Mouse (Mus musculus) ES-E14 (cell line): ENCODE data around the gene Ube2g2. TPM values are rescaled to one million over a fixed set of nuclear protein-coding genes. Genes with fewer than 3 reads are reported as not detected.
A peak's percentile ranks its signal among the peaks of the same experiment; 100 is the strongest.

ENCODE experiments used
- DNase-seq: peaks from one replicate; pipeline ENCODE4 v3.0.0-alpha.2; 2013; ENCODE audit warnings: low read depth, low spot score
- H3K27ac ChIP-seq: 2 replicates; pipeline ENCODE4 v1.5.1; 2012; ENCODE audit warnings: low read depth, mild to moderate bottlenecking, low read length, moderate library complexity, mixed read lengths; ENCODE audit not compliant: poor library complexity, insufficient read depth, severe bottlenecking
- H3K36me3 ChIP-seq: 2 replicates; pipeline ENCODE4 v1.6.1; 2012; ENCODE audit warnings: mild to moderate bottlenecking, low read length, moderate library complexity, mixed read lengths; ENCODE audit not compliant: control insufficient read depth, poor library complexity, insufficient read depth, severe bottlenecking
- H3K4me1 ChIP-seq, 2 experiments: fragments of 150-350 bp in 1 of 2; sonication (generic) in 1 of 2; 2 replicates each; pipeline ENCODE4 v1.6.1; 2012; ENCODE audit warnings: low read length in 2 of 2, mild to moderate bottlenecking in 1 of 2, mixed read lengths in 1 of 2; ENCODE audit not compliant: control insufficient read depth in 2 of 2, insufficient read depth in 2 of 2, poor library complexity in 1 of 2
- H3K4me3 ChIP-seq, 2 experiments: fragments of 150-350 bp in 1 of 2; sonication (generic) in 1 of 2; 2 replicates each; pipeline ENCODE4 v1.5.1; 2012; ENCODE audit warnings: low read length in 2 of 2, low read depth in 1 of 2, mild to moderate bottlenecking in 1 of 2, mixed read lengths in 1 of 2; ENCODE audit not compliant: insufficient read depth in 1 of 2, poor library complexity in 1 of 2, severe bottlenecking in 1 of 2
- H3K9ac ChIP-seq: 2 replicates; pipeline ENCODE4 v1.6.1; 2012; ENCODE audit warnings: low read depth, mild to moderate bottlenecking, low read length, mixed read lengths; ENCODE audit not compliant: poor library complexity, insufficient read depth, severe bottlenecking
- H3K9me3 ChIP-seq: fragments of 150-350 bp; sonication (generic); 2 replicates; pipeline ENCODE4 v1.6.1; 2012; ENCODE audit warnings: low read depth, mild to moderate bottlenecking, low read length; ENCODE audit not compliant: control insufficient read depth, insufficient read depth
- CHD2 ChIP-seq: IDR thresholded peaks from 2 replicates; pipeline ENCODE4 v1.6.1; 2014; ENCODE audit warnings: mild to moderate bottlenecking, low read depth, low read length, inconsistent platforms
- HCFC1 ChIP-seq: IDR thresholded peaks from 2 replicates; pipeline ENCODE4 v1.6.1; 2012; ENCODE audit warnings: low read length, inconsistent platforms, borderline replicate concordance; ENCODE audit not compliant: insufficient read depth
- MAFK ChIP-seq: IDR thresholded peaks from 2 replicates; pipeline ENCODE4 v1.6.1; 2014; ENCODE audit warnings: mild to moderate bottlenecking, low read depth, low read length, inconsistent platforms; ENCODE audit not compliant: insufficient read depth
- ZC3H11A ChIP-seq: IDR thresholded peaks from 2 replicates; pipeline ENCODE4 v1.6.1; 2012; ENCODE audit warnings: low read depth, mild to moderate bottlenecking, inconsistent platforms, low read length, borderline replicate concordance
- ZNF384 ChIP-seq: IDR thresholded peaks from 2 replicates; pipeline ENCODE4 v1.6.1; 2012; ENCODE audit warnings: low read depth, low read length, inconsistent platforms
- in situ Hi-C, 2 experiments: fragments of 600-800 bp; cut with MboI; formaldehyde crosslinking; loops; one replicate each; pipeline ENCODE4 v1.15.1; 2025; ENCODE audit warnings: low sequenced_read_pairs in 2 of 2, inconsistent platforms in 1 of 2; ENCODE audit not compliant: unreplicated experiment in 2 of 2
- total RNA-seq: library from RNA; depleted of rRNA; stranded (reverse); fragments of 300-350 nt; gene quantifications from 2 replicates; pipeline ENCODE4 v1.2.3, GENCODE M21; 2012

Gene Ube2g2
- total RNA-seq, 1 experiment, result 32.7 TPM

GRCm38 (mm10) chr10:77587091-77587775 lies 34.8 kb upstream of the Ube2g2 start:
- no peak overlapping the region for H3K9ac ChIP-seq
- peaks cover 9 to 27% of the 10 kb centered on the region in 2 experiments; a peak in 3 of 4 replicates for H3K4me1 ChIP-seq
- H3K4me3 ChIP-seq, result no peak overlapping the region
- H3K27ac ChIP-seq, result no peak overlapping the region
- TF ChIP-seq MAFK, result no peak
- TF ChIP-seq ZNF384, result no peak
- TF ChIP-seq ZC3H11A, result no peak
- TF ChIP-seq HCFC1, result no peak
- TF ChIP-seq CHD2, result no peak
- no peaks in the 10 kb centered on the region for H3K9me3 ChIP-seq
- in situ Hi-C loops, result no loop called here
- no peak for DNase-seq
- H3K36me3 ChIP-seq, result peaks cover 15% of the 10 kb centered on the region; the same call in 1 of the 2 replicates

GRCm38 (mm10) chr10:77588036-77588435 lies 34.0 kb upstream of the Ube2g2 start:
- H3K9ac ChIP-seq, result no peak overlapping the region
- H3K4me3 ChIP-seq, result no peak overlapping the region
- peaks cover 9 to 27% of the 10 kb centered on the region in 2 experiments; a peak in 3 of 4 replicates for H3K4me1 ChIP-seq
- in situ Hi-C loops, result no loop called here
- DNase-seq, result no peak
- TF ChIP-seq MAFK (no peak), HCFC1 (no peak)
- peaks cover 20% of the 10 kb centered on the region; the same call in 1 of the 2 replicates for H3K36me3 ChIP-seq
- no peak overlapping the region for H3K27ac ChIP-seq
- no peaks in the 10 kb centered on the region for H3K9me3 ChIP-seq

GRCm38 (mm10) chr10:77589117-77589516 lies 33.0 kb upstream of the Ube2g2 start:
- Histone ChIP-seq H3K9me3 (no peaks in the 10 kb centered on the region), H3K4me3 (peak overlapping the region in 1 of 2 experiments; percentile 30; a peak in 2 of 4 replicates), H3K27ac (no peak overlapping the region), H3K36me3 (peaks cover 24% of the 10 kb centered on the region), H3K9ac (peak overlapping the region; percentile 23; the same call in 1 of the 2 replicates), H3K4me1 (peaks cover 6 to 21% of the 10 kb centered on the region in 2 experiments; a peak in 3 of 4 replicates)
- no peak for DNase-seq
- in situ Hi-C loops, result no loop called here
- TF ChIP-seq MAFK (no peak), ZNF384 (no peak), CHD2 (no peak), HCFC1 (no peak), ZC3H11A (no peak)

- Histone ChIP-seq H3K4me3 (no peak overlapping the region), H3K9ac (no peak overlapping the region), H3K27ac (no peak overlapping the region), H3K36me3 (peaks cover 27% of the 10 kb centered on the region), H3K9me3 (no peaks in the 10 kb centered on the region), H3K4me1 (peaks cover 6 to 20% of the 10 kb centered on the region in 2 experiments; a peak in 3 of 4 replicates)
- in situ Hi-C loops, result no loop called here
- TF ChIP-seq ZC3H11A, result no peak
- no peak for TF ChIP-seq HCFC1
- TF ChIP-seq CHD2, result no peak
- no peak for TF ChIP-seq ZNF384
- TF ChIP-seq MAFK, result no peak
- DNase-seq, result no peak
Measured at GRCm38 (mm10) chr10:77589749-77590148, 32.3 kb upstream of the Ube2g2 start.

- H3K27ac ChIP-seq, result no peak overlapping the region
- peaks cover 6 to 22% of the 10 kb centered on the region in 2 experiments; a peak in 3 of 4 replicates for H3K4me1 ChIP-seq
- H3K36me3 ChIP-seq, result peaks cover 33% of the 10 kb centered on the region
- peak; percentile 78 for DNase-seq
- H3K4me3 ChIP-seq, result no peak overlapping the region
- H3K9ac ChIP-seq, result no peak overlapping the region
- in situ Hi-C loops, result no loop called here
- no peaks in the 10 kb centered on the region for H3K9me3 ChIP-seq
- no peak for TF ChIP-seq CHD2
- TF ChIP-seq HCFC1, result peak; percentile 36; the same call in 1 of the 2 replicates
Measured at GRCm38 (mm10) chr10:77590812-77591211, 31.3 kb upstream of the Ube2g2 start.
